Mouse (Mus musculus): ENCODE data around the gene Disc1. TPM values are rescaled to one million over a fixed set of nuclear protein-coding genes. Genes with fewer than 3 reads are reported as not detected.

Gene Disc1
- polyA plus RNA-seq, 1 experiment from 2014 or later = 0.19 TPM

DNA sequence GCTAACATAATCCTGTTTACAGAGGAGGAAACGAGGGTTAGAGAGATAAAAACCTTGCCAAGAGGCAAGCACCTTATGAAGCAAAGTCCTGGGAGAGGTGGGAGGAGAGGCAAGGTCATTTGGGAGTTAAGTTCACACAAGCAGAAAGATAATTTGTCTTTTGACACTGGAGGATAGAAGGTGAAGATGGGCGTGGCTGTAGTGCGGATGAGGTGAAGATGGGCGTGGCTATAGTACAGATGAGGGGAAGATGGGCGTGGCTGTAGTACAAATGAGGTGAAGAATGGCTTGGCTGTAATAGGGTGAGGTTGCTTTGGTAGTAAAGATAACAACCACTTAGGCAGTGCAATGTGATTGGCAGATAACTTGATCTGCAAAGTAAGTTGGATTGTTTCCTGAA, 22.7 kb upstream of the Disc1 start:
- Histone ChIP-seq H3K27me3 (ENCODE audit: insufficient read depth, low read length) (no peaks in the 10 kb centered on the region), H3K9ac (replicated peaks) (no peak overlapping the region), H3K36me3 (replicated peaks; ENCODE audit: insufficient read depth, low read length) (peaks cover 25% of the 10 kb centered on the region), H3K4me1 (ENCODE audit: insufficient read depth) (no peaks in the 10 kb centered on the region), H3K4me3 (ENCODE audit: low read depth, low read length) (no peak overlapping the region), H3K9me3 (ENCODE audit: low read length) (no peaks in the 10 kb centered on the region), H3K4me2 (ENCODE audit: low read depth, low read length) (no peak overlapping the region), H3K27ac (ENCODE audit: low read depth) (no peak overlapping the region)
- ATAC-seq (no peak), DNase-seq (no peak)
- WGBS (ENCODE audit: insufficient replicate concordance) = 62% methylated on average over 5 of the region's 5 CpGs
- no peak for TF ChIP-seq CTCF (IDR thresholded peaks at IDR 0.05; ENCODE audit: low read depth)
- TF ChIP-seq EP300 (IDR thresholded peaks at IDR 0.05; ENCODE audit: low read depth) = no peak

GRCm38 (mm10) chr8:125034669-125035068, 19.3 kb upstream of the Disc1 start:
- Histone ChIP-seq H3K27ac (ENCODE audit: low read depth) (no peak overlapping the region), H3K9me3 (ENCODE audit: low read length) (no peaks in the 10 kb centered on the region), H3K9ac (replicated peaks) (no peak overlapping the region), H3K4me3 (ENCODE audit: low read depth, low read length) (no peak overlapping the region), H3K27me3 (ENCODE audit: insufficient read depth, low read length) (no peaks in the 10 kb centered on the region), H3K4me1 (ENCODE audit: insufficient read depth) (peaks cover 7% of the 10 kb centered on the region; the same call in 1 of the 2 replicates), H3K36me3 (replicated peaks; ENCODE audit: insufficient read depth, low read length) (peaks cover 11% of the 10 kb centered on the region), H3K4me2 (ENCODE audit: low read depth, low read length) (no peak overlapping the region)
- ATAC-seq (peak; percentile 33; the same call in 1 of the 2 replicates), DNase-seq (peak; percentile 77)
- WGBS (ENCODE audit: insufficient replicate concordance) = 37% methylated on average over 8 of the region's 8 CpGs
- peak; percentile 87 for TF ChIP-seq CTCF (IDR thresholded peaks at IDR 0.05; ENCODE audit: low read depth)
- no peak for TF ChIP-seq EP300 (IDR thresholded peaks at IDR 0.05; ENCODE audit: low read depth)

- H3K27ac ChIP-seq (ENCODE audit: low read depth) = peak overlapping the region; percentile 31; the same call in 1 of the 2 replicates
- no peaks in the 10 kb centered on the region for H3K27me3 ChIP-seq (ENCODE audit: insufficient read depth, low read length)
- ATAC-seq (0 out of 2 replicates have a peak, but pooled peaks have one; percentile 43), DNase-seq (peak; percentile 29)
- H3K4me2 ChIP-seq (ENCODE audit: low read depth, low read length) = peak overlapping the region; percentile 7; the same call in 1 of the 2 replicates
- H3K9ac ChIP-seq (replicated peaks) = no peak overlapping the region
- 61% methylated on average over 7 of the region's 7 CpGs for WGBS (ENCODE audit: insufficient replicate concordance)
- H3K4me1 ChIP-seq (ENCODE audit: insufficient read depth) = peaks cover 7% of the 10 kb centered on the region; the same call in 1 of the 2 replicates
- no peaks in the 10 kb centered on the region for H3K9me3 ChIP-seq (ENCODE audit: low read length)
- H3K36me3 ChIP-seq (replicated peaks; ENCODE audit: insufficient read depth, low read length) = peaks cover 4% of the 10 kb centered on the region; the same call in 1 of the 2 replicates
- TF ChIP-seq CTCF (IDR thresholded peaks at IDR 0.05; ENCODE audit: low read depth) (no peak), EP300 (IDR thresholded peaks at IDR 0.05; ENCODE audit: low read depth) (no peak)
- no peak overlapping the region for H3K4me3 ChIP-seq (ENCODE audit: low read depth, low read length)
Measured at GRCm38 (mm10) chr8:125037081-125037480, 16.9 kb upstream of the Disc1 start.

DNA sequence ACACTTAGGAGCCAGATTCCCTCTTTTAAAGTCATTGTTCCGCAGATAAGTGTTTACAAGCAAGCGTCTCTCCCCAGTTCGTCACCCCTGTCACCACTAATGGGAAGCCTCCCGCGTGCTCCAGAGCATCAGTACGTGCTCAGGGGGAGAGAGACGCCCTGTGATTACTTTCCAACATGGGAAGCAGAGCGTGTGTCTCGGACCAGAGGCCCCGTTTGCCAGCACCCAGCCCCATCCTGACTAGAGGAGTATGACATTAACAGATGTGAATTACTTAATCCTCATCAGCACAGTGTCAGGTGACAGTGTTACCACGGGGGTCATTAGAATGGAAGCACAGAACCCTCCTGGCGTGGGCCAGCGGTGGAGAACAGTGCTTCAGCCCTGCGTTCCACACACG, 15.3 kb upstream of the Disc1 start:
- H3K27ac ChIP-seq (ENCODE audit: low read depth) = no peak overlapping the region
- H3K4me1 ChIP-seq (ENCODE audit: insufficient read depth) = peaks cover 7% of the 10 kb centered on the region; the same call in 1 of the 2 replicates
- ATAC-seq = no peak
- H3K9ac ChIP-seq (replicated peaks) = no peak overlapping the region
- TF ChIP-seq EP300 (IDR thresholded peaks at IDR 0.05; ENCODE audit: low read depth) (no peak), CTCF (IDR thresholded peaks at IDR 0.05; ENCODE audit: low read depth) (no peak)
- WGBS (ENCODE audit: insufficient replicate concordance) = 89% methylated on average over 15 of the region's 15 CpGs
- H3K4me3 ChIP-seq (ENCODE audit: low read depth, low read length) = no peak overlapping the region
- no peak for DNase-seq
- H3K4me2 ChIP-seq (ENCODE audit: low read depth, low read length) = no peak overlapping the region
- H3K9me3 ChIP-seq (ENCODE audit: low read length) = no peaks in the 10 kb centered on the region
- peaks cover 4% of the 10 kb centered on the region; the same call in 1 of the 2 replicates for H3K36me3 ChIP-seq (replicated peaks; ENCODE audit: insufficient read depth, low read length)
- H3K27me3 ChIP-seq (ENCODE audit: insufficient read depth, low read length) = no peaks in the 10 kb centered on the region

- WGBS (ENCODE audit: insufficient replicate concordance) = 76% methylated on average over 15 of the region's 15 CpGs
- H3K9ac ChIP-seq (replicated peaks) = no peak overlapping the region
- ATAC-seq (no peak), DNase-seq (no peak)
- peaks cover 4% of the 10 kb centered on the region; the same call in 1 of the 2 replicates for H3K36me3 ChIP-seq (replicated peaks; ENCODE audit: insufficient read depth, low read length)
- H3K4me2 ChIP-seq (ENCODE audit: low read depth, low read length) = no peak overlapping the region
- no peak overlapping the region for H3K4me3 ChIP-seq (ENCODE audit: low read depth, low read length)
- H3K27ac ChIP-seq (ENCODE audit: low read depth) = no peak overlapping the region
- no peaks in the 10 kb centered on the region for H3K9me3 ChIP-seq (ENCODE audit: low read length)
- TF ChIP-seq CTCF (IDR thresholded peaks at IDR 0.05; ENCODE audit: low read depth) (no peak), EP300 (IDR thresholded peaks at IDR 0.05; ENCODE audit: low read depth) (no peak)
- H3K27me3 ChIP-seq (ENCODE audit: insufficient read depth, low read length) = no peaks in the 10 kb centered on the region
- peaks cover 7% of the 10 kb centered on the region; the same call in 1 of the 2 replicates for H3K4me1 ChIP-seq (ENCODE audit: insufficient read depth)
Measured at GRCm38 (mm10) chr8:125040587-125041375, 13.2 kb upstream of the Disc1 start.

DNA sequence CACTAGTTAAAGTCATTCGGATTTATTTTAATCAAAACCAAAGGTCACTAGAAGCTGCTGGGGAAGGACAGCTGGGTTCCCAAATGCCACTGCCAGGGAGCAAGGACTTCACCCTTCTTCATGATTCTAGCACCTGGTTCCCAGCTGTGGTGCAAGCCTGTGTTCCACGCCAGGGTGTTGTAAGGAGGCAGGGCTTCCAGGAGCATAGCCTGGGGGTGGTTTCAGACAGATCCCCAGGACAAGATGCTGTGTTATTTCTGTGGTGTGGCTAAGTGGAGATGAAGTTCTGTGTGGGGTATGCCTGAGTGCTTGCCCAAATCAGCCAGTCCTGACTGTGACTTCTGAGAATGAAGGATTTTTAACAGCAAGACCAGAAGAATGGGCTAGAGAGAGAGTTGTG, 12.5 kb upstream of the Disc1 start:
- Histone ChIP-seq H3K36me3 (replicated peaks; ENCODE audit: insufficient read depth, low read length) (peaks cover 4% of the 10 kb centered on the region; the same call in 1 of the 2 replicates), H3K4me2 (ENCODE audit: low read depth, low read length) (no peak overlapping the region), H3K9ac (replicated peaks) (no peak overlapping the region), H3K27me3 (ENCODE audit: insufficient read depth, low read length) (no peaks in the 10 kb centered on the region), H3K9me3 (ENCODE audit: low read length) (no peaks in the 10 kb centered on the region), H3K4me1 (ENCODE audit: insufficient read depth) (peaks cover 5% of the 10 kb centered on the region; the same call in 1 of the 2 replicates), H3K4me3 (ENCODE audit: low read depth, low read length) (no peak overlapping the region), H3K27ac (ENCODE audit: low read depth) (no peak overlapping the region)
- ATAC-seq (no peak), DNase-seq (no peak)
- TF ChIP-seq CTCF (IDR thresholded peaks at IDR 0.05; ENCODE audit: low read depth) (no peak), EP300 (IDR thresholded peaks at IDR 0.05; ENCODE audit: low read depth) (no peak)
- WGBS (ENCODE audit: insufficient replicate concordance) = 53% methylated on average over 2 of the region's 2 CpGs

Measured in liver, postnatal 0 days (tissue).